Mouse (Mus musculus): ENCODE measurements at regions not wholly inside any gene's neighbourhood (a gene's known extent, or its start where the extent isn't known, plus 50 kb on each side); places are given as distances from the start of the nearest gene placed in this dataset.
A peak's percentile ranks its signal among the peaks of the same experiment; 100 is the strongest.

DNA sequence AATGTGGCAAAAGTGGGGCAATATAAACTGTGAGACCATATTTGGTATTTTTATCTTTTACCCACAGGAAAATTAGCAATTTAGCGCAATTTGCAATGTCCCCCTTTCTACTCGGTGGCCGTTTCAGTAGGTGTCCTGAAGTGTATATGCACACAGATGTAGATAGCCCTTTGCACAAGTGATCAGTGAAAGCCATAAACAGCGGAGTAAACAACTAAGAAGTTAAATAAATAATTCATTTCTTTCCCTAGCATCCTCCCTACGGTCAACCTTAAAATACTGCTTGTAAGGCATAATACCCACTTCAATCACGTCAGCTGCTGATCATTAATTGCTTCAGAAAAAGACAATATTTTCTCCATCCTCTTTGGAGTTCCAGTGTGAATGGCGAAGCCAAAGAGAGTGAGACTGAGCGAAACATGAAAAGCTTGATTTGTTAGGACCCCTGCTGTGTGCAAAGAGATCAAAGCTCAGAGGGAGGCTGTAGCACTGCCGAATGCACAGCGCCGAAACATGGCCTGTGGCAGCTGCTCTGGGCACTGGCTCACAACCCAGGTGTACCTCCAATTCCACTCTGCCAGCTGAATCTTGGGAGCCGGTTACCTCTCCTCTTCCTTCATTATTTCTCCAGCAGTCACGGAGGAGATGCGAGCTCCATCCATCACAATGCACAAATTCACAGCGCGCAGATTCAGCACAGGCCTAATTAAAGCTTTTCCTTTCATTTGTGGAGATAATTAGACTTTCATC is 618.1 kb upstream of the Tenm3 start:
- peak in 1 of 2 experiments; percentile 9 for DNase-seq (ENCODE audit: extremely low spot score in 1 of 2, low spot score in 2 of 2)
- intact Hi-C loops (cut with DNase I): no loop called here

DNA sequence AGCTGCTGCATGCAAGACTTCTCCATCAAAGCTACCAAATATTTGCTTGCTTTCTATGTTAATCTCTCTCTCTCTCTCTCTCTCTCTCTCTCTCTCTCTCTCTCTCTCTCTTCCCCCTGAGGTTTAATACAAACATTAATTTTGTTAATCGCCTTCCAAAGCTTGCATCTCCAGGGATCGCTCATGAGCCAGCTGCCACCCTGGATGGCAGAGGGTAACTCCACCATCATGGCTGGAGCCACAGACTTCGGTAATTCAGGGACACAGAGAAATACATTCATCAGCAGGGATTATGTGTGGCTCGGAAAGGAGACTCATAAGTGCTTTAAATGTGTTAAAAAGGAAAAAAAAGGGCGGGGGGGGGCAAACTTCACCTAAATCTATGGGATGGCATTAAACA is 601.7 kb upstream of the Tenm3 start:
- DNase-seq (ENCODE audit: extremely low spot score in 1 of 2, low spot score in 2 of 2): no peak
- intact Hi-C loops (cut with DNase I): no loop called here

DNA sequence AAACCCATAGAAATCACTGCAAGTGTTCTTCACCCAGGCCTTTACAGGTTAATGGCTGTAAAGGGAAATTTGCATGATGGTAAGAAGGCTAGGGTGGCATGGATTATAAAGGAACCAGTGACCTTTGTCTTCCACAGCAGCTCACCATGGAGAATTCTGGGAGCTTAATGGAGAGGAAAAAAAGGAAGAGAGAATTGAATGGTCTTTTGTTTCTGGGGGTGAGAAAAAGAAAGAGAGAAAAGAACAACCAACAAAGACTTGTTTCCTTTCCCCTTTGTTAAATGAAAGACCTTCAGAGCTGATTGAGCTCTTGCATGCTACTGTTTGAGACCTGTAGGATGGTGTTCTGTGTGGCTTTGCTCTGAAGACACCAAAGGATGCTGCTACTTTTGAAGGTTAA is 597.5 kb upstream of the Tenm3 start:
- intact Hi-C loops (cut with DNase I): no loop called here
- no peak for DNase-seq (ENCODE audit: extremely low spot score in 1 of 2, low spot score in 2 of 2)

DNA sequence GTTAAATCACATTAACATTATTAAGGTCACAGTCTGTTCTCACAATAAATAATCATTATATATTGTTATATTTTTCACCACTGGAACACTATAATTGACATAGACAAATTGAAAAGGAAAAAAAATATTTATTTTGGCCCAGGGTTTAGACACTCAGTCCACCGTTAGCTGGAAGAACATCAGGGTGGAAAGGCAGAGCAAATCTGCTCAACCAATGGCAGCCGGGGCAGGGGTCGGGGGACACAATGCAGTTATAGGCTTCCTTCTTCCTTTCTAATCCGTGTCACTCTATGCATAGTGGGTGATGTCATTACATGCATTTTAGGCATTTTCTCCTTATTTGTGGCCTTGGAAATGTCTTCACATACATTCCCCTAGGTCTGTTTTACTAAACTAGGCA is 552.8 kb upstream of the Tenm3 start:
- no peak for DNase-seq (ENCODE audit: extremely low spot score in 1 of 2, low spot score in 2 of 2)
- intact Hi-C loops (cut with DNase I): no loop called here

DNA sequence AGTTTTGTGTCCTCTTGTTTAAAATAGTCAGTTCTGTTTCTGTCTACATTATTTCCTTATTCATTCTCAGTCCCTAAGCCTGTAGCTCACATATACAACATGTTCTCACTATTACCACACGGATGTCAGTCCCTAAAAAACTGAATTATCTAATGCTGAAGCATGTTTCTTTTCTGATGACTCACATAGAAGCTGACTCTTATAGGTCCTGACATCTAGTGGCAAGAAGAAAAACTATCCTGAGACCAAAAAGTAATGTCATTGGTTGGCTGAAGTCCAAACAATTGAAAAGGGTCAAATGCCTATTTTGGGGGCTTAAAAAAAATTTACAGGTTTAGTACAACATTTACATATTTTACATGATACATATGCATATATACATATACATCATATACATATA is 551.3 kb upstream of the Tenm3 start:
- DNase-seq (ENCODE audit: extremely low spot score in 1 of 2, low spot score in 2 of 2): no peak
- intact Hi-C loops (cut with DNase I): no loop called here

DNA sequence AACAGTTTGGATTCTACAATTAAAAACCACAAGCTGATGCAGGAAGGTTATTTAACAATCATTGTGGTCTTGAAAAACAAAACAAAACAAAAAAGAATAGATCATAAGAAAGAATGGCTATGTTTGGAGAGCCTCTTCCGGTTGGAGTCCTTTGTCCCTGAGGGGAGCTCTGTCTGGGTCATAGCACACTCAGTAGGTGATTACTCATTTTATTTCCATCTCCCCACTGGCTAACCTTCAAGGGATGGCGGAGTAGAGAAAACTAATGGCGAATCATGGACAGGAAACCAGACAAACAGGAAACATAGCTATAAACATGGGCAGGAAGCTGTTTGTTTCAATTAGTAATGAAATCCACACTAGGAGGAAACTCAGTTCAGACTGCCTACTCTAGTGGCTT is 545.8 kb upstream of the Tenm3 start:
- no peak for DNase-seq (ENCODE audit: extremely low spot score in 1 of 2, low spot score in 2 of 2)
- intact Hi-C loops (cut with DNase I): no loop called here

DNA sequence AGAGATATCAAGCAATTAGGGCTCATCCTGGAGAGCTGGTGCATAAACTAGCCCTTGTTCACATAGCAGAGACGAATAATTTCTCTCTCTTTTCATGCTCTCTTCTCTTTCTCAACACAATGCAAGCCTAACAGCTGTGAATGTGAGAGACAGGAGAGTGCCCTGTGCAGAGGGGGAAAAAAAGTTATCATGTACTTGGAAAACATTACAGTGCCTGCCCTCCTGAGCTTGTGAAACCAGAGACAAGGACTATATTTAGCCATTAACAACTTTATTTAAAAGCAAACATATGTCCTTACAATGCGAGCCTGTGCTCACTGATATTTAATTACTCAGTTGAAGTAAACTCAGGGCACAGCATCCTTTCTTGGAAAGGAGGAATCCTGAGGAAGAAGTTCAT is 543.8 kb upstream of the Tenm3 start:
- intact Hi-C loops (cut with DNase I): no loop called here
- no peak for DNase-seq (ENCODE audit: extremely low spot score in 1 of 2, low spot score in 2 of 2)

DNA sequence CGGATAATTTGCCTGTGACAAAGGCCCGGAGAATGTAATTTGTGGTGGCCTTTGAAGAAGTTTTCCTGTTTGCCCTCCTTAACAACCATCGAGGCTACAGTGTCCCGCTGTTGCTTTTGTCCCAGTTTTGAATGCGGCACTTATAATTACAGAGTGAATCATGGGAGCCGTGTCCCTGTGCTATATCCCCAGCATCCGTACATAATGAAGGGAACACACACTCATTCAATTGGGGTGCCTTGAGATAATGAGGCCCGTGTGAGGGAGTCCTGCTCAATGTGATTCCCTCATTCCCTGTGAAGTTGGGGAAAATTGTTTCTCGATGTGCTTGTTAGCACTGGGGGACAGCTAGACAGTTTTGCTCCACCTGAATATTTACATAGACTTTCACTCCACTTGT is 528.9 kb upstream of the Tenm3 start:
- DNase-seq (ENCODE audit: extremely low spot score in 1 of 2, low spot score in 2 of 2): no peak
- intact Hi-C loops (cut with DNase I): no loop called here

DNA sequence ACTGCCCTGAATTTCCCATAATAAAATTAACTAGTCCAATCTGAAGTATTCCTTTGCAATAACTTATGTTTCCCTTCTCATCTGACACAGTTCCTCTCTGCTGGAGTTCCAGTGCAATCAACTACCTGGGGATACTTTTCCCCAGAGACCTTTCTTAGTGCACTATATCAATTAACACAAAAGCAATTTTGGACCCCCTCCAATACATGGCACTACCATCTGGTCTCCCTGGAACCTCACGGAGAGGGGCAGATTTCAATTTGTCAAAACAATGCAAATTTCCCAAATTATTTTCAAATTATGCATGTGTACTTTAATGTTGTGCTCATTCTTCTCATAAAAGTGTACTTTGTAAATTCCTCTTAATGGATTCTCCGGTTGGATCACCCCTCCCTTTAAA is 518.9 kb upstream of the Tenm3 start:
- no peak for DNase-seq (ENCODE audit: extremely low spot score in 1 of 2, low spot score in 2 of 2)
- intact Hi-C loops (cut with DNase I): no loop called here

DNA sequence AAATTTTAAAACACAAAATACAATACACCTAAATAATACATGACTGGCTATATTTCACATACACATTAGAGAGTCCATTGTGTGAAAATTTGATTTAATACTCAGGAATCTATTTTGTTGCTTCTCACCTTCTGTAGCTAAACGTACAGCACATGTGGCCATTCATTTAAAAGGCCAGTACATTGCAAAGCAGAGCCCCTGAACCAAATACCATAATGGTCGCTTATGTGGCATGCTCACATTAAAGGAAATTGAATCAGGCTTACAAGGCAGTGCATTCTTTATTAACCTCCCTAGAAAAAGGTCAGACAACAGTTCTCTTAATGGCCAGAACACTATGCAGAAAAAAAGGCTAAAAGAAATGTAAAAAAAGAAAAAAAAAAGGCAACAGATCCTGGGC is 517.7 kb upstream of the Tenm3 start:
- intact Hi-C loops (cut with DNase I): no loop called here
- DNase-seq (ENCODE audit: extremely low spot score in 1 of 2, low spot score in 2 of 2): no peak

DNA sequence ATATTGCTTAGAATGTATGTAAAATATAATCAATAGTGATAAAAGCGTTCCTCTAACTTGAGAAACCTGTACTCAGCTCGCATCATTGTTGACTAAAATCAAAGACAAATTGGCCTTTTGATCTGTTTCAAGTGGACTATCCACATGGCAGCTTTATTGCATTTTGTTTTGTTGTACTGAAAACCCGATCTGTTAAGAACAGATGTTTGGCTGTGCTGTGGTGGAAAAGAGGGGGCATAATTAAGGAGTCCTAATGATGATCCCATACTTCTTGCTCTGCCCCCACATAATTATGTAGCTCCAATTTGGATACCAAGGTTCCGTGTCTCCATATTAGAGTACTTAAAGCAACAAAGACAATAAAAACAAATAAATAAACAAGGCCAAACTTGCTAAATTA is 516.4 kb upstream of the Tenm3 start:
- intact Hi-C loops (cut with DNase I): no loop called here
- no peak for DNase-seq (ENCODE audit: extremely low spot score in 1 of 2, low spot score in 2 of 2)

DNA sequence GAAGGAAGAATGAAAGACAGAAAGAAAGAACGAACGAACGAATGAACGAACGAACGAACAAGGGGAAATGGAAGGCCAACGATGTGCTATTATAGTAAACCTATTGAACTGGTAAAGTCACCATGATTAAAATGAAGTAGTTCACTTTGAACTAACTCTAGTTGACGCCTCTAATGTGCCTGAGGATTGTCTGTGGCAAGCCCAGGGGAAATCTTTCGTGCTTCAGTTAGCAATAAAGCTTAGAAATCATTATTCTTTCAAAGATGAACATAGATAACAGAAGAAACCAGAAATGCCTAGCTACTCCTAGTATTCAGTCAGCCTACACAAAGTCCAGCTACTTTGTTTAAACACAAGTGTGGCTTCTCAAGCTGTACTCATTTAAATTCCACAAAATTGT is 515.9 kb upstream of the Tenm3 start:
- intact Hi-C loops (cut with DNase I): no loop called here
- DNase-seq (ENCODE audit: extremely low spot score in 1 of 2, low spot score in 2 of 2): no peak

DNA sequence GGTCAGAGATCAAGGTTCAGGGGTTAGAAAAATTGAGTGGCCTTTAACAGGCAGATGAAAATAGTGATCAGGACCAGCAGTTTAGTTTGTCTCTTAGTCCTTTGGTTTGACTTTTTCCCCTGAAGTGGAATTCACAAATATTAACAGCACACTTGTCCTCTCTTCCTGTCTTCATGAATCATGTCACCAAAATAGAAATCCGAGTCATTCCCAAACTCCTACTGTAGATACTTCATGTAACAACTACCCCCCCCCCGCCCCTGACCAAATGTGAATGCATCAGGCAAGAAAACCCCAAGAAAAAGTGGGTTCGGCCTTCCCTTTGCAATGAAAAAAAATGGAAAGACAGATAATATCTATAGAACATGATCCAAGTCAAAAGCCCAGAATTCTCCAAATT is 504.9 kb upstream of the Tenm3 start:
- intact Hi-C loops (cut with DNase I): no loop called here
- DNase-seq (ENCODE audit: extremely low spot score in 1 of 2, low spot score in 2 of 2): no peak

DNA sequence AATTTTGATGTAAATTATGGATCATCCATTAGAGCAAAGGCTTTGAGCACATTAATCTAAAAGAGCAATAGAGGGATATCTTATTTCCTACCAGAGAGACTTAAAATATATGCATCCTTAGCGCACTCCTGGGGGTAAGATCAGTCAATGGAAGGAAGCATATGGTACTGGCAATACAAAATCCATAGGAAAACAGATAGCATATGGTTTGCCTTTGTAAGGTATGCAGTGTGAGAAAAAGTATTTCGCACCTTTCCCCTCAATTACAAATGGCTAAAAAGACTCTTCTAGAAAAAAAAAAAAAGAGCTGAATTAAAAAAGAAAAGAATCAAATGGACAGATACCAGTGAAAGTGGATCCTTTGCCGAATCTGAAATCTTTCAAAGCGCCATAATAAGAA is 495.0 kb upstream of the Tenm3 start:
- intact Hi-C loops (cut with DNase I): no loop called here
- DNase-seq (ENCODE audit: extremely low spot score in 1 of 2, low spot score in 2 of 2): no peak

DNA sequence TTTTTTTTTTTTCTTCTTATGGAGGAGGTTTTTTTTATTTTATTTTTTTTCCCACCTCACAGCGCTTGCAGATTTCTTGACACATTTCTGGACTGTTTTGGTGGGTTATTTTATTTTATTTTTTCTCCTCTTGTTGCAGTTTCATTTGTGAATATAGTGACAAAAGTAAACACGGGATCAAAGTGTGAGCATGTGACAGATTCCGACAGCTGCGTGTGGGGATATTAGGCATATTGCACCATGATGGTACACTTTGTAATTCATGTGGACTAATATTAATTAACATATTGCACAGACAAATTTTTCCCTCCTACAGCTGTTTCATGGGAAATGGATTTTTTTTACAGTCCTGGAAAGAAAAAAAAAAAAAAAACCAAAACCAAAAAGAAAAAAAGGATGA is 483.2 kb upstream of the Tenm3 start:
- DNase-seq (ENCODE audit: extremely low spot score in 1 of 2, low spot score in 2 of 2): no peak
- intact Hi-C loops (cut with DNase I): no loop called here

DNA sequence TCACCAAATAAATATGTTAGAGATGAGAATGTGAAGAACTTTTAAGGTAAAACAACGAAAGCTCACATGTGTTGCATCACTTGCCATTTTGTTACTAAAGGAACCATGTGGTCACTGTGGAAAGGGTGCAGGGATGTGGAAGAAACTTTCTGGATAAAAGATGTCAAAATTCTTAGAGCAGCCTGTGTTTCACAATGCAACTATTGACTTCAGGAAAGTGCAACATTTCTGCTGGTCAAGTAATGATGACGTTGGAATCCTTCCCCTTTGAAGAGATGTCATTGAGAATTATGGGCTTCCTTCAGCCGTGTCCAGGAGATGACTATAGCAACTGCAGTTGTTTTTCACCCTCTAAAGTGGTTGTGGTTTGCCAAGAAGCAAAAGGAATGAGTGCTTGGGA is 477.7 kb upstream of the Tenm3 start:
- no peak for DNase-seq (ENCODE audit: extremely low spot score in 1 of 2, low spot score in 2 of 2)
- intact Hi-C loops (cut with DNase I): no loop called here

DNA sequence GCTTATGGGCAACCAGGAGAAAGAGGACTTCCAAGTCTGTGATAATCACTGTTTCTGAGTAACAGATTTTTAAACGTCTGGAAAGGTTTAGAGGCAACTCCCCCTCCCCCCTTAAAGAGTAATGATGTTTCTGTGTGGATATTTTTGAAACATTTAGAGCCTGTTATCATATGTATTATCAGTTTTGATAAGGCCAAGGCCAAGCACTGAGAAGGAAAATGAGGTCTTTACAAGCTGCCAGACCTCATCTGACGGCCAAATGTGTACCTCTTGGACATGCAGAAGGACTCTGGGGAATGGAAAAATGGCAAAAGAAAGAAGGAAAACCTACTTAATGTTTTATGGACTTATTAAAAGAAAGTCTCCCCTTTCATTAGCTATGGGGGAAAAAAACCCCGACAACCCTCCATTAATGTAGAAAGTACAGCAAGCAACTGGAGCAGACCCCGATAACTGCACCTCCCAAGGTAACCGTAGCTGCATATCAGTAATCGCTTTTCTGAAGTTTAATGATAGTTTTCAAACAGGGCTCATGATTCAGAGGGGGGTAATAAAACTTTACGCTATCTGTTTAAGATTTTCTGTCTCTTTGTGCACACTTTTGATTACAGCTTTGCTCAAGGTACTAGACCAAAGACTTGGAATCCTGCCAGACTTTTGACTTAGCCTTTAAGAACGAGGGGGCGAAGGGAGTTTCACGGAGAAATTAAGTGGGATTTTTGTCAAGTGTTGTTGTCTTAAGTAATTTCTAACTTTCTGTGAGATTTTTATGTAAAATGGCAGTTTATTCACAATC is 469.9 kb upstream of the Tenm3 start:
- intact Hi-C loops (cut with DNase I): no loop called here
- DNase-seq (ENCODE audit: extremely low spot score in 1 of 2, low spot score in 2 of 2): no peak

DNA sequence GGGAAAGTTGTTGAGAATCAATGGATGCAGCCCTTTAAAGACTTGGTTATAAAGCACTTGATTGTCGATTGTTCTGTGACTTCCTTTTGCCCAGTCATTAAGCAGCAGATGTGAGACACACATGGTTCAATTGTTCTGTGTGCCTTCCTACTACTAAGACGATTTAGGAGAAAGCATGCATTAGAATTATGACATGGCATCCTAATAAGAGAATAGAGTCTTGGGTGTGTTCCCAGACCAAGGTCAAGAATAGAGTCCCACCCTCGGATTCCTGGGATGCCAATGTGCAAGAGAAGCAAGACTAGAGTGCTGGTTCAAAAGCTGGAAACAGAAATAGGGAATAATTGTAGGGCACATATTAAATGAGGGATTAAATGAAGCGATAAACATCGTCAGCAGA is 469.1 kb upstream of the Tenm3 start:
- DNase-seq (ENCODE audit: extremely low spot score in 1 of 2, low spot score in 2 of 2): no peak
- intact Hi-C loops (cut with DNase I): no loop called here

DNA sequence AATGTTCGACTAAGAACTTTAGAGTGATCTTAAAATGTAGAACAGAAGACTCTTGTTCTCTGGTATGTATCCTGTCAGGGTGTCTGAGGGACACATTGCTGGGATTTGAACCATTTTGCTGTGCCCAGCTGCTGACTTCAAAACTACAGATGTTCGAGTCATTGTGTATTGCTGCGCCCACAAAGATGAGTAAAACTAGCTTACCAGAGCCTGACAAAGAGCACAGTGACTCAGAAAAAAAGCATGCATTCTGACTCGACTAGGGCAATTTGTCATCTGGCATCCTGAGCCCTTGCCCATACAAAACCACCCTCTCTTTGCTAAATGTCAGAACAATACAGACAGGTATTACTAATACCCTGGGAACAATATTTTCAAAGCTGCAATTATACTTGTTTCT is 438.6 kb upstream of the Tenm3 start:
- intact Hi-C loops (cut with DNase I): no loop called here
- no peak for DNase-seq (ENCODE audit: extremely low spot score in 1 of 2, low spot score in 2 of 2)

DNA sequence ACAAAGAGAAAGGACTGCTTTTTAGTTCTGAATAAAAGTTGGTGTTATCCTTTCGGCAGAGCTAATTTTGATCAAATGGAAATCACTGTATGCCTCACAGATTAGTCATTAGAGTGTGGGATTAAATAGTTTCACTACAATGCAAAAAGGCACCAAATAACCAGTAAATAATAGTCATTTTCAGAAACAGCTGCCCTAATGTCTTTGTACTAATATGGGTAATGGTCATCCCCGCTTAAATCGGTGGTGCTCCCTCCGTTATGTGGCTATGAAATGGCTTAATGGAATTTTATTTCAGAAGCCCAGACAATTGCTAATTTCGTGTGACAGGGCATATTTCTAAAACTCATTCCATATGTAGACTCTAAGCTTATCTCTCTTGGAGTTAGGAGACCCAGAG is 437.5 kb upstream of the Tenm3 start:
- no peak for DNase-seq (ENCODE audit: extremely low spot score in 1 of 2, low spot score in 2 of 2)
- intact Hi-C loops (cut with DNase I): no loop called here

DNA sequence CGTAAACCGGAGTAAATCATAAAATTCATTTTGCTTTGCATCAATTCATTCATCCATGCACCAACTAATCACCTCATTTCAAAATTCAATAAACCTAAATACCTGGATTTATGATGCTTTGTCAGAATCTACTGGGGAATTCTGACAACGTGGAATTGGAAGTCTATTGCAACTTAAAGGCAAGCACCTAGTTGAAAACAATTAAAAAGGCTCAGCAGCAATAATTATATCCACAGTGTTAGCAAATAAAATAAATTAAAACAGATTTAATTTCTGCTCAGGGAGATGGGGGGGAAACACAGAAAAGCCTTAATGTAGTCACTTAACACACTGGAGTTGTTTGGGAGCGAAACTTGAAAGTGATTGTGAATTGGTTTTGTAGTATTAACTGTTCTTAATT is 430.3 kb upstream of the Tenm3 start:
- intact Hi-C loops (cut with DNase I): no loop called here

More for the DNA sequence above, 430.3 kb upstream of the Tenm3 start:
- no peak for DNase-seq (ENCODE audit: extremely low spot score in 1 of 2, low spot score in 2 of 2)
